Mouse (Mus musculus) thymus, adult 18-20 months (tissue): ENCODE measurements around the gene Fkbp5.
"Not testable (repeated sequence)": the region's sequence is repeated elsewhere in the genome, so short reads cannot be mapped to it uniquely, and the experiment has no call there.

ENCODE experiments used
- DNase-seq, 2 experiments: peaks; one replicate each; pipeline ENCODE4 v3.0.0; 2022; ENCODE audit warnings: mixed read lengths in 2 of 2

Gene Fkbp5

DNA sequence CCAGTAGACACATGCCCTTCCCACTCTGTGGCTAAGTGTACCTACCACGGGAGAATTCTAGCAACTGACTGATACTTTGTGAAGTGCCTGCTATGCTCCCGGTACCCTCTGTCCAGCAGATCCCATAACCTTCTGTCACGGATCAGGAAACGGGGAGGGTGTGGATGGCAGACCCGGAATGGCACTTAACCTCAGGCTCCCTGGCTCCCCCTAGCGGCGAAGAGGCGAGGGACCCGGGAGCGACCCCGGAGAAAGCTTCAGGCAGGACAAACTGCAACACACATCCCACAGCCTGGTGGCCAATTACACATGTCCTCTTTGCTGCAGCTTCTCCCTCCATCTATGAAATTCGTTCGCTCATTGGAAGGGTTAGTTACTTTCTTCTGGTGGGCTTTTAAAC lies 148.9 kb downstream of the Fkbp5 start:
- DNase-seq: peak; percentile 55 to 58

GRCm38 (mm10) chr17:28365122-28365521 lies 152.2 kb downstream of the Fkbp5 start, which contains the start of gene Tulp1:
Gene Tulp1, minus strand, starts transcription at chr17:28365222.
- DNase-seq: no peak

DNA sequence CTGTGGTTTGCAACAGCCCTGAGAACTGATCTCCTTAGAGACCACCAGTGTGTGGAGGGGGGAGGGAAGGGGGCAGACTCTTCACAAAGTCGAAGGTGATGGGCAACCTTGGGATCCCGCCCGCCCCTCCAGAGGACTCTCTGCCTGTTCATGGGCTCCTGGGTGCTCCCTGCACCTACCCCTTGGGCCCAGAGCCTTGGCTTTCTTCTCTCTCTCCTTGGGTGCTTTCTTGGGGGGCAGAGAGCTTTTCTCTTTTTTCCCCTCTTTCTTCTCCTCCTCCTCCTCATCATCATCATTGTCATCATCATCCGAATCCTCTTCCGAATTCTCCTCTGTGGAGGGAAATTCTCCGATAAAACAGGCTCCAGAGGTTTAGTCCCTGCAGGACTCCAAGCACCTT lies 153.8 kb downstream of the Fkbp5 start:
- DNase-seq: no peak

- no peak for DNase-seq
These were observed 154.6 kb downstream of the Fkbp5 start for GRCm38 (mm10) chr17:28362653-28363292.

GRCm38 (mm10) chr17:28361921-28362652 lies 155.2 kb downstream of the Fkbp5 start:
- no peak for DNase-seq

- no peak for DNase-seq
These were observed 156.6 kb downstream of the Fkbp5 start for GRCm38 (mm10) chr17:28360531-28361277.

DNA sequence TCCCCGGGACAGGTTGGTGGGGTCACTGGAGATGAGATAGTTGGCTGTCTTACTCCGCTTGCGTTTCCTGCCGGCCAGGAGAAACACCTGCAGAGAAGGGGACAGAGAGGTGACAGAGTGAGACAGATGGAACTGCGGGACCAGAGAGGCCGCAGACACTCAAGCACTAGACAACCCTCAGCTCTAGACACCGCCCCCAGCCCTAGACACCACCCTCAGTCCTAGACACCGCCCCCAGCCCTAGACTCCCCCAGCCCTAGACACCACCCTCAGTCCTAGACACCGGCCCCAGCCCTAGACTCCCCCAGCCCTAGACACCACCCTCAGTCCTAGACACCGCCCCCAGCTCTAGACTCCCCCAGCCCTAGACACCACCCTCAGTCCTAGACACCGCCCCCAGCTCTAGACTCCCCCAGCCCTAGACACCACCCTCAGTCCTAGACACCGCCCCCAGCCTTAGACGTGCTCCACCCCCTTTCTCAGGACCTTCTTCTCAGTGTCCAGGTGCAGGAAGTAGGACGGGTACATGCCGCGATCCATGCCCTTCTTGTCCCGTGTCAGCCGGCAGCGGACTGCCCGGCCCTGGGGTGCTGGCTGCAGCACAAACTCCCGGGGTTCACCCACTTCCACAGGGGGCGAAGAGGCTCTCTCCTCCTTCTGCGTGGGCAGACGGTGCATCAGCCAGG lies 158.6 kb downstream of the Fkbp5 start:
- DNase-seq: not testable (repeated sequence)

DNA sequence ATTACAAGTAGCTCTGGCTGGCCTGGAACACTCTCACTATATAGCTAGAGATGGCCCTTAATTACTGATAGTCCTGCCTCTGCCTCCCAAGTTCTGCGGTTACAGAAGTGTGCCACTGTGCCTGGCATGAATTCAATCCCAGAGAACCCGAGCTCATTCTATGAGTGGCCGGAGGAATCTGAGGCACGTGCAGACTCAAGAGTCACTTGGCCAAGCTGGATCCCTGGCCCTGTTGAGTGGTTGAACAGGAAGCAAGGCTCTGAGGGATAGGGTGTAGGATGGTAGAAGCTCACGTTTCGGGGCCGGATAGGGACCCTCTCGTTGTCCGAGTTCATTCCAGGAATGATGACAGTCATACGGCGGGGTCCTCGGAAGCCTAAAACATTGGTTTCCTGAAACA lies 161.5 kb downstream of the Fkbp5 start:
- no peak for DNase-seq

GRCm38 (mm10) chr17:28352018-28352417 lies 165.3 kb downstream of the Fkbp5 start:
- no peak for DNase-seq

DNA sequence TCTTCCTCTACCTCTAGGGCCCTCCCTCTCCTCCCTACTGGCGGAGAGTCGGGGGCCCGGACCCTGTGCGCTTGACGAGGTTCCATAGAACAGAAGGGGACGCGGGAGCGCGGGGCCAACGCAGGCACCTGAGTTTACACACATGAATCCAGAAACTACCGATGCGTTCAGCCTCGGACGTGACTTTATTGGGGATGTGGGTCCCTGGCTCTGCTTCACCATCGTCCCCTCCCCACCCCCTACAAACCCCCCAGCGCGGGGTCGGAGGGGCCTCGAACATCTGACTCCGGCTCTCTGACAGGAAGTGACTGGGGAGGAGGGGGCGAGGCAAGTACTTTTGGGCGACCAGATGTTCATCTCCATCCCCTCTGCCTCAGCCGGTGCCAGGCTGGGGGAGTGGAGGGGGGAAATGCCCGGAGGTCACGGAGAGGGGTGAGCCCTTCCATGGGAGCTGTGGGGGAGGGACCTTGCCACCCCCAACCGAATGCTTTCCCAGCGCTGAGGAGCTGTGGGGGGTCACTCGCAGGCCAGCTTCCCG lies 165.9 kb downstream of the Fkbp5 start:
- peak; percentile 34 to 49 for DNase-seq

- DNase-seq: peak; percentile 54 to 61
These were observed 166.6 kb downstream of the Fkbp5 start, which contains the start of gene Tead3 for GRCm38 (mm10) chr17:28350466-28351352. Gene Tead3, minus strand, starts transcription at chr17:28350817.

DNA sequence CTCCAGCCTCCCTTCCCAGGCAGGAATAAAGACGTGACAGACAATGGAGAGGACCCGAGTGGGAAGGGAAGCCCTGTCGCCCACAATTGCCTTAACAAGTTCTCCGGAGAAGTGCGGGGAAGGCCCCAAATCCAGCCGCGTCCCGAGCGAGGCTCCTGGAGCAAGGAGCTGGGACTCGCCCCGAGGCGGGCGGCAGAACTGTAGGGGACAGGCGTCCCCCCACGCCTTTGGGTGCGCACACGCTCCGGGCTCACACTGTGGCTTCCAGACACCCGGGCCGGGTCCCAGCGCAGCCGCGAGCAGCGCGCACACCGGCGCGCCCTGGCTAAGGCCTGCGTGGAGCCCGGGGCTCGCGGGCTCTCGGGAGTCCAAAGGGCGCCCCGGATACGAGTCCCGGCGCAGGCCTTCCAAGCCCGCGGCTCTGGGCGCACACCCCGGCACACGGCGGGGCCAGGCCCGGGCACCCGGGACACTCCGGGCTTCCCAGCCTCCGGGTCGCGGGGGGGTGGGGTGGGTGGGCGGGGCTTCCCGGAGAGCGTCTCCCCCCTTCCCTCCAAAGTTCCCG lies 167.3 kb downstream of the Fkbp5 start:
- no peak for DNase-seq

DNA sequence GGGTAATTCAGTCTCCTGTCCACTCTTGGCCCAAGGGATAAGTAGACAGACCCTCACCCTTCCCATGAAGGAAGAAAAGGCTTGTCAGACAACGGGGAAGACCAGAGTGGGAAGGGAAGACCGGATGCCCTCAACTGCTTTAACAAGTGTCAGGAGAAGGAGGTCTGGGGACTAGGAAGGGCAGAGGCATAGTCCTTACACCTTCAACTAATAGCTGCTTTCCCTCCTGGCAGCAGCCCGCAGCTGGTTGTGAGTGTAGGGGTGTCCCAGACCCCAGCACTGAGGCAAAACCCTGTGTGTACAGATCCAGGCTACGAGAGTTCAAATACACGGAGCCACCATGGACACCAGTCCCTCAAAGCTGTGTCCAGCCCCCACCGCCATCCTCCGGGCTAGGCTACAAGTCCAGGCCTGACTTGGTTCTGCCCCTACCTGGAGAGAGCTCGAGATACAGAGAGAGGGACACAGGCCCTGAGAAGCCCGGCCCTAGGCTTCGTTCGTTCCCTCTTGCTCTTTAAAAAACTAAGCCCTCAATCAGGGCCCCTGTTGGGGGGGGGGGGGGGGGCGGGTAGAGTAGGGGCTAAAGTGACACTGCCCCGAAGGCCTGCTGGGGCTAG lies 168.0 kb downstream of the Fkbp5 start:
- DNase-seq: no peak
